Mouse (Mus musculus): ENCODE results near the gene Sorcs1.

Gene Sorcs1

GRCm38 (mm10) chr19:50677903-50678896 is at the start of gene Sorcs1:
Sorcs1 (minus strand) TSS chr19:50678646.
- peak; percentile 88 for DNase-seq (ENCODE audit: low read depth, low spot score)

GRCm38 (mm10) chr19:50683277-50683676 is 4.8 kb upstream of the Sorcs1 start:
- no peak for DNase-seq (ENCODE audit: low read depth, low spot score)

DNA sequence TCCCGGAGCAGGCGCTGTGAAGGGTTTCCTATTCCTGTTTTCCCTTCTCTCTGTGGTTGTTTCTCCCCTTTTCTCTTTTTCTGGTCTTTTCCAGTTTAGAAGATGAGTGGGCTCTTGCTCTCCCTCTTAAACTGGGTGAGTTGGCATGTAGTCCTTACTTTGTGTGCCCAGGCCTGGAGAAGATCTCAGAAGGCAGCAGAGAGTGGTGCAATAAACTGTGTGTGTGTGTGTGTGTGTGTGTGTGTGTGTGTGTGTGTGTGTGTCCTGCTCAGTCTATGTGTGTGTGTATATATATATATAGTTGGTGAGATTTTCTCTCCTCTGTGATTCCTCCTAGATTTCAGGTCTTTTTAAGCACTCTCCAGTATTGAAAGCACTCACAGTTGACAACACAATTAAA is 500 bp upstream of the Sorcs1 start:
- DNase-seq (ENCODE audit: low read depth, low spot score): no peak

DNA sequence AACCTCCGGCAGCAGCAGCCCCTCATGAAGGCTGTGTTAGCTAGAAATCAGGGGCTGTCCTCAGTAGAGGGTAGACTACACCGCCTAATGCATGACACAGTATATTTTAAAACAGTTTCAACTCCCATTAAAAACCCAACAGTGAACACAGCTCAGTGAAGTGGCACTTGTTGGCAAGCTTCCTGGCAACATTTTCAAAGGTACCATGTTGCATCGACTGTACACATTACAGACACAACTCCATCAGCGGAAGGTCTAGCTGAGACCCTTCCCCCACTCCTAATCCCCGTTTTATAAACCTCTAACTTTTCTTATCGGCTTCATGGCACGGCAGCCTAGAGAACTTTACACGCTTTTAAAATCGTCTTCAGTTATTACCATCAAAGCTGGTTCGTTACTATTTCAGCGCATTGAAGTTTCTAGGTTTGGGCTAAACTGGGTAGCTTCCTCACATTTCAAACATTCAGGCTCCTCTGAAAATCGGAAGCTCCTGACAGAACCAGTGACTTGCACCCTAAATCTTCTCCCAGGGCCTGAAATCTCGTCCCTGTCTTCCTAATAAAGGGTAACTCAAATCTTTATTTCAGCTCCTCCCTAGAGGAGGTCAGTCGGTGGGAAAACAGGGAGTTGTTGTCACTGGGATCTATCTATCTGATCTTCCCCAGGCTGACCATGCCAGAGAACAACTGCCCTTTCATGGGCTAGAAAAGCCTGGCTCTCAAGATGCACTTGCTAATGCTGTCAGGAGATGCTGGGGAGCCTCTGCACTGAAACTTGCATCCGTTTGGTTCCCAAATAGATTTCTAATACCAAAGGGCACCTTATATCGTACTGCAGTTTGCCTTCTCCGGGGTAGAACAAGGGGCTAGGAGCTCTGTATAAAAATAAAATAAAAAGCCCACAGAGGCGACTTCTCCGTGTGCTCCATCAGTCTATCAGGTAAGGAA is 1.6 kb downstream of the Sorcs1 start:
- DNase-seq (ENCODE audit: low read depth, low spot score): no peak

DNA sequence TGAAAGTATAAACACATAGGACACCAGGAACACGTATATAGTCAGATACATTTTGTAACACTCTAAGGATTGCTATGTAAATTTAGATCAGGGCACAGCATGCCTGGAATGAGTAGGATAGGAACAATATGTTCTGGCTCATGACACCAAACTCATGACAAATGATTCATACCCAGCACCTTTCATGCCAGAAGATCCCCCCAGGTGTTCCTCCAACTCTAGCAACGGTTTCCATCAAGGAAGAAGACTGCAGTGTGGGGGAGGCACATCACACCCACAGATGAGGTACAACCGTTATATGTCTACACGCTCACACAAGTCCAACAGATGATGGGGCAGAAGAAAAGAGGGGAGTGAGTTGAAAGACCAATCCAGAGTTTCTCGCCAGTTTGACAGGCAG is 3.5 kb downstream of the Sorcs1 start:
- no peak for DNase-seq (ENCODE audit: low read depth, low spot score)

- no peak for DNase-seq (ENCODE audit: low read depth, low spot score)
Measured at GRCm38 (mm10) chr19:50667516-50667915, 10.9 kb downstream of the Sorcs1 start.

DNA sequence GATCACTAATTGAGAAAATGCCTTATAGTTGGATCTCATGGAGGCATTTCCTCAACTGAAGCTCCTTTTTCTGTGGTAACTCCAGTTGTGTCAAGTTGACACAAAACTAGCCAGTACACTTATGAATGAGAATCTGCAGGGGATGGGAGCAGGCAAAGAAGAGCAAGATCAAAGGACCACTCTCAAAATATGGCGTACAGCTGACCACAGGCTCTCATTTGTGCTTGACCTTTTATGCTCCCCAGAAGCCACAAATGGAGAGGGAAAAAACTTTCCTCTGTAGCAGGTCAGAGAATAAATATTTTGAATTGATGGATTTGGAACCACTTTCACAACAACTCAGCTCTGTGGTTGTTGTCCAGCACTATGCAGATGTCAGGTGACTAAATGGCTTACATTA is 14.1 kb downstream of the Sorcs1 start:
- no peak for DNase-seq (ENCODE audit: low read depth, low spot score)

- peak; percentile 44 for DNase-seq (ENCODE audit: low read depth, low spot score)
Measured at GRCm38 (mm10) chr19:50659144-50659543, 19.3 kb downstream of the Sorcs1 start.

GRCm38 (mm10) chr19:50652750-50653149 is 25.7 kb downstream of the Sorcs1 start:
- no peak for DNase-seq (ENCODE audit: low read depth, low spot score)

DNA sequence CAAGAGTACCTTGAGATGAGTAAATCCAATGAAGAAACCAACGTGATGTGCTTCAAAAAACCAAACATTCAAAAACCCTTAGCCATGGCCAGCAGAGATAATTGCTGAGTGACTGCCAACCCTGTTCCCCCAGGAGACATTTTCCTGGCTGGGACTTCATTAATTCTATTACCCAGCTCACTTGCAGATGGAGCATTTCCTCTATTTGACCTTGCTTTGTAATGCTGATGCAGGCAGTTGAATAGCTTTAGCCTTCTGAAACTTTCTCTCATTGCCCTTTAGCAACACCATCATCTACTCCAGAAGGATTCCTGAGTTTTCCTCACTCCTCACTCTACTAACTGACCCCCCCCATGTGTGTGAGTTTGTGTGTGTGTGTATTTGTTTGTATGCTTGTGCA is 34.6 kb downstream of the Sorcs1 start:
- peak; percentile 68 for DNase-seq (ENCODE audit: low read depth, low spot score)

DNA sequence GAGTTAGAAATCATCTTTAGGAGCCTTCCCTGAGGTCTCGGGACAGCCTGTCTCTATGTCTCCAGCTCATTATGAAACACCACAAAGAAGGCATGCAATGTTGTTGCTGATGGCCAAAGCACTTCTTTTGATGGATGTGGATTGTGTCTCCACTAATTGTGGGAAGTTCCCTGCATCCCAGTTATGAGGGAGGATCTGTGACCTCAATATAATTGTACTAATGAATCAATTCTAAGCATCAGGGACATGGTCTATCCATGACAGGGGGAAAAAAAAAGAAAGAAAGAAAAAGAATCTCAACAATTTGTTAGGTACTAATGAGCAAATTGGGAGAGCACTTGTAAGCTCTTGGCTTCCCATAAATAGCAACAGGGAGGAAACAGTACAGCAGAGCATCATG is 36.3 kb downstream of the Sorcs1 start:
- no peak for DNase-seq (ENCODE audit: low read depth, low spot score)

DNA sequence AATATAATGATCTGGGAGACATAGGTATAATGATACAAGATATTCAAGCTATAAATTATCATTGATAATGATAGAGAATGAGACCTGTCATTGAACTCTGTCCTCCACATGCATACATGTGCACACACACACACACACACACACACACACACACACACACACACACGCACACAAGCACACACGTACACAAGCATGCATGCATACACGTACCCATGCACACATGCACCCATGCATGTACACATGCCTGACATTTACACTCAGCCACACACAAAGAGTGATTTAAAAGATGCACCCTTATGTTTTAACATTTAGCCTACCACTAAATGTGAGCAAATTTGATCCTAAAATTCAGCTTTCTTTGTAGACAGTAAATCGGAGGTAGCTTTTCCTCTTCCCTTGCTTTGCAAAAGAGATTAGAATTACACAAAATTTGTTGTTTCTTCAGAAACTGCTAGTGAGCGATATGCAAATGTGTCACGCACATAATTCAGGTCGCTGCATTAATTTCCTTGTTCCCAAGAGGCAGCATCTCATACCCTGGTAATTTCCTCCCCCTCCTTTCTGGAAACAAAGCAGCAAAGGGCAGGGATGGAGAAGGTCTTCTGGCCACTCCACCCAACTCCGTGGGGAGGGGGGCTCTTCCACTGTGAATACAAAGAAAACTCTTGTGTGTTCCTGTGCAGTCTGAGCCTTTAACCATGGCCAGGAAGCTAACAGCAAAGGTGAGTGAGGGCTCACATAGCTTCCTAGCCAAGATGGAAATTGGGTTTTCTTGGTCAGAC is 38.0 kb downstream of the Sorcs1 start:
- DNase-seq (ENCODE audit: low read depth, low spot score): no peak

DNA sequence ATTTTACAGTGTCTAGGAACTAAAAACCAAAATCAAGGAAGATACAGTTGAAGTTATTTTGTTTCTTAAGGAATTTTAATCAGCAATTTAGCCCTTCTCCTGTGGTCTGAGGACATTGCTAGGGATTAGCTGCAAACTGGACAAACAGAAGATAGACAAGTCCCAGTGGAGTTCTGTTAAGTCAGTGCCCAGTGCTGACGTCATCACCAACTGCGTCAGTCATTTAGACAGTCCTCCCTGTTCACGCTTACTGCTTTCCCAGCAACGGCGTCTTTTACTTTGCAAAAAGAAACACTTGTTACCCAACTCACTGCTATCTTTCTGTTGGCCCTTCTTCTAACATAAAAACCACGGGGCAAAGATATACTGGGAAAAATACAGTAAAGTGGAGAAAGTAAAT is 40.3 kb downstream of the Sorcs1 start:
- DNase-seq (ENCODE audit: low read depth, low spot score): no peak

DNA sequence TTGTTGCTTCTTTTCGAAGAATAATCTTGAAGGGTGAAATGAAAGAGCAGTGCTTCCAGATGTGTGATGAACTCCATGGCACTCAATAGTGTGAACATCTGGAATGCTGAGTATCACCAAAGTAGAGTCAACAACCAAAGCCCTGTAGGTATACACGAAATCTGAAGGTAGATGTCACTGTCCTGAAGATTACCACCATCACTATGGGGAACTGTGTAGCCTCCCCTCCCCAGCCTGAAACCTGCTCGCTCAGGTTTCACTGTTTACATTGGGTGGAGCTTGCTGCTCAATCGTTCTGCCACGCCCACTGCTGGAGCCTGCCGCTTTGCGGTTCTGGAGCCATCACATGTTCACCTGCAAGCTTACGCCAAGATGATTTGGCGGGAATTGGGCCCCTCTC is 64.4 kb downstream of the Sorcs1 start:
- DNase-seq (ENCODE audit: low read depth, low spot score): peak; percentile 25

- no peak for DNase-seq (ENCODE audit: low read depth, low spot score)
Measured at GRCm38 (mm10) chr19:50611619-50612018, 66.8 kb downstream of the Sorcs1 start.

GRCm38 (mm10) chr19:50603882-50604281 is 74.6 kb downstream of the Sorcs1 start:
- peak; percentile 4 for DNase-seq (ENCODE audit: low read depth, low spot score)

- DNase-seq (ENCODE audit: low read depth, low spot score): no peak
Measured at GRCm38 (mm10) chr19:50603380-50603779, 75.1 kb downstream of the Sorcs1 start.

- no peak for DNase-seq (ENCODE audit: low read depth, low spot score)
Measured at GRCm38 (mm10) chr19:50597300-50597699, 81.1 kb downstream of the Sorcs1 start.

GRCm38 (mm10) chr19:50586182-50586581 is 92.3 kb downstream of the Sorcs1 start:
- no peak for DNase-seq (ENCODE audit: low read depth, low spot score)

DNA sequence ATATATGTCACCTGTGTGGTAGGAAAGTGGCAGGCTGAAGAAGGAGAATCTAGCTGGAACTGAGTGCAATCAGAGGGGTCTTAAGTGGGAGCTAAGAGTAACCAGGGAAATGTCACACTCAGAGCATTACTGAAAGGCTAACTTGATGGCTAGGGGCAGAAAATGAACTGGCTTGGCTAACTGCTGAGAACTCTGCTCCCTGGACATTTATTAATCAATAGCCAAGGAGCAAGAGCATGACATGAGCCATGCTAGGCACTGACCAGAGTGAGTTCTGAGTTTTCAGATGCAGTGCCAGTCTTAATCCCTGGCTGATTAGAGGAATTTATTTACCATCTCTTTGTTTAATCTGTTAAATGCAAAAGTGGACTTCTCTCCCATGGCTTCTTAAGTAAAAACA is 95.5 kb downstream of the Sorcs1 start:
- DNase-seq (ENCODE audit: low read depth, low spot score): no peak

GRCm38 (mm10) chr19:50569669-50570195 is 108.7 kb downstream of the Sorcs1 start:
- DNase-seq (ENCODE audit: low read depth, low spot score): no peak

All from ZHBTc4 (cell line).